ENCODE assay signal across 14 mouse cellular contexts in the genomic region with DNA sequence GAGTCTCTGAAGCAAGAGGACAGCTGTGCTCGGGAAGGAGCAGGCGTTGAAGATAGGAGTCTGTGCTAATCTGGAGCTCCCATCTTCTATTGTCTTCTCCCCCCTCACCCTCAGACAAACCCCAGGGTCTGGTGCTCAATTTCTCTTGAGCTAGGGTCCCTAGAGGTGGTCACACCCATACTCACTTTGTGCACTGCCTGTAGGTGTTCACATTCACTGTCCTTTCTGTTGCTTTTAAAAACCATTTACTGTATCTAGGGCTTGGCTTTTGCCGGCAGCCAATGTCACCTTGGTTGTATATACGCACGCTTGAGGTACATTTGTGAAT.
DNase-seq lines count a peak whose midpoint lies in the region; ATAC-seq and TF ChIP-seq lines count a peak whose summit lies in the region.
"Had no signal": no experiment of that assay in that cellular context is flagged by ENCODE, and none has a peak within 500 bp of the region (broad histone marks: within the 10 kb centered on the region; RNA-seq: fewer than 3 reads in every experiment).

No protein-coding gene starts in this region.

- H3K4me1 ChIP-seq in embryonic facial prominence, embryonic 12.5 days: peaks cover 11% of the 10 kb centered on the region
- H3K4me1 ChIP-seq in embryonic facial prominence, embryonic 10.5 days: peaks cover 27% of the 10 kb centered on the region
- peaks cover 21% of the 10 kb centered on the region for H3K4me1 ChIP-seq in kidney, adult 2 months (ENCODE audit: control insufficient read depth, insufficient read depth, low read length)
- peaks cover 31% of the 10 kb centered on the region for H3K4me1 ChIP-seq in E14TG2a.4 (replicated peaks; ENCODE audit: low read depth, low read length)
- 0 out of 2 replicates have a peak, but pooled peaks cover 2% of the 10 kb centered on the region for H3K4me1 ChIP-seq in liver, embryonic 11.5 days (replicated peaks; ENCODE audit: control insufficient read depth, insufficient read depth, low read length)
- H3K4me1 ChIP-seq: hindbrain, embryonic 15.5 days had no signal

- no peaks in the 10 kb centered on the region for H3K27me3 ChIP-seq in embryonic facial prominence, embryonic 12.5 days
- H3K27me3 ChIP-seq in embryonic facial prominence, embryonic 10.5 days (replicated peaks; ENCODE audit: low read depth, poor library complexity, severe bottlenecking): peaks cover 4% of the 10 kb centered on the region
- no peaks in the 10 kb centered on the region for H3K27me3 ChIP-seq in kidney, adult 2 months (replicated peaks; ENCODE audit: control insufficient read depth, insufficient read depth, low read length)
- no peaks in the 10 kb centered on the region for H3K27me3 ChIP-seq in E14TG2a.4 (ENCODE audit: insufficient read depth, low read length)
- no peaks in the 10 kb centered on the region for H3K27me3 ChIP-seq in liver, embryonic 11.5 days (replicated peaks; ENCODE audit: control insufficient read depth, insufficient read depth, low read length)
- H3K27me3 ChIP-seq: hindbrain, embryonic 15.5 days had no signal

- no peak for TF ChIP-seq CTCF in kidney, adult 2 months (conservative IDR thresholded peaks at IDR 0.05; ENCODE audit: insufficient read depth, insufficient read length, low read depth, low read length)
- no peak for TF ChIP-seq CTCF in E14TG2a.4 (conservative IDR thresholded peaks at IDR 0.05; ENCODE audit: low read length)

- H3K4me3 ChIP-seq in embryonic facial prominence, embryonic 12.5 days: no peak overlapping the region
- H3K4me3 ChIP-seq in embryonic facial prominence, embryonic 10.5 days: no peak overlapping the region
- no peak overlapping the region for H3K4me3 ChIP-seq in kidney, adult 2 months (ENCODE audit: insufficient read depth, low read depth, low read length)
- peak overlapping the region; percentile 27; the same call in 1 of the 2 replicates for H3K4me3 ChIP-seq in E14TG2a.4 (replicated peaks; ENCODE audit: low read length)
- no peak overlapping the region for H3K4me3 ChIP-seq in liver, embryonic 11.5 days (ENCODE audit: low read depth, low read length)
- H3K4me3 ChIP-seq: hindbrain, embryonic 15.5 days; layer of hippocampus, adult 2 months had no signal

- WGBS in embryonic facial prominence, embryonic 12.5 days: 82% methylated on average over 5 of the region's 5 CpGs
- WGBS in embryonic facial prominence, embryonic 10.5 days: 87% methylated on average over 5 of the region's 5 CpGs
- 44% methylated on average over 5 of the region's 5 CpGs for WGBS in kidney, adult 2 months
- 76% methylated on average over 5 of the region's 5 CpGs for WGBS in liver, embryonic 11.5 days

- H3K9me3 ChIP-seq in embryonic facial prominence, embryonic 12.5 days: no peaks in the 10 kb centered on the region
- H3K9me3 ChIP-seq in embryonic facial prominence, embryonic 10.5 days: no peaks in the 10 kb centered on the region
- peaks cover 6% of the 10 kb centered on the region; the same call in 1 of the 2 replicates for H3K9me3 ChIP-seq in E14TG2a.4 (ENCODE audit: low read length)
- no peaks in the 10 kb centered on the region for H3K9me3 ChIP-seq in liver, embryonic 11.5 days (ENCODE audit: control insufficient read depth, low read length)
- H3K9me3 ChIP-seq: hindbrain, embryonic 15.5 days had no signal

- TF ChIP-seq POLR2A in kidney, adult 2 months (IDR thresholded peaks at IDR 0.05; ENCODE audit: low read depth, low read length): no peak

- no peak overlapping the region for H3K9ac ChIP-seq in embryonic facial prominence, embryonic 12.5 days
- no peak overlapping the region for H3K9ac ChIP-seq in liver, embryonic 11.5 days (ENCODE audit: low read depth, low read length)
- H3K9ac ChIP-seq: hindbrain, embryonic 15.5 days had no signal

- no peaks in the 10 kb centered on the region for H3K36me3 ChIP-seq in embryonic facial prominence, embryonic 12.5 days
- H3K36me3 ChIP-seq in embryonic facial prominence, embryonic 10.5 days (replicated peaks): no peaks in the 10 kb centered on the region
- no peaks in the 10 kb centered on the region for H3K36me3 ChIP-seq in kidney, adult 2 months (ENCODE audit: control insufficient read depth, insufficient read depth, low read length)
- no peaks in the 10 kb centered on the region for H3K36me3 ChIP-seq in E14TG2a.4 (ENCODE audit: insufficient read depth, low read length)
- H3K36me3 ChIP-seq in liver, embryonic 11.5 days (ENCODE audit: control insufficient read depth, insufficient read depth, low read length): no peaks in the 10 kb centered on the region
- H3K36me3 ChIP-seq: hindbrain, embryonic 15.5 days had no signal

- H3K4me2 ChIP-seq in embryonic facial prominence, embryonic 12.5 days (replicated peaks): no peak overlapping the region
- H3K4me2 ChIP-seq in liver, embryonic 11.5 days: no peak overlapping the region
- H3K4me2 ChIP-seq: hindbrain, embryonic 15.5 days had no signal

- no peak for ATAC-seq in embryonic facial prominence, embryonic 12.5 days (ENCODE audit: insufficient number of reproducible peaks, insufficient read depth, low FRiP score, low TSS enrichment)
- ATAC-seq in liver, embryonic 11.5 days (replicated peaks; ENCODE audit: low FRiP score): no peak
- ATAC-seq: forebrain, embryonic 16.5 days had no signal

- peak overlapping the region; percentile 8; the same call in 1 of the 2 replicates for H3K27ac ChIP-seq in embryonic facial prominence, embryonic 12.5 days
- H3K27ac ChIP-seq in embryonic facial prominence, embryonic 10.5 days (replicated peaks): no peak overlapping the region
- H3K27ac ChIP-seq in kidney, adult 2 months (ENCODE audit: insufficient read depth, low read depth, low read length): peak overlapping the region; percentile 77
- peak overlapping the region; percentile 4 for H3K27ac ChIP-seq in liver, embryonic 11.5 days (ENCODE audit: low read depth, low read length)
- H3K27ac ChIP-seq: hindbrain, embryonic 15.5 days; layer of hippocampus, adult 2 months; macrophage had no signal

- no peak for DNase-seq in embryonic facial prominence, embryonic 10.5 days (ENCODE audit: low spot score)
- peak; percentile 20 for DNase-seq in kidney, adult 2 months
- no peak for DNase-seq in kidney, adult 18-20 months
- DNase-seq in liver, embryonic 11.5 days (ENCODE audit: low spot score): no peak
- DNase-seq in spleen, postnatal 10 days (ENCODE audit: low spot score in 2 of 2): no peak
- no peak for DNase-seq in frontal cortex, postnatal 36 days (ENCODE audit: low spot score in 2 of 2)
- DNase-seq: right cerebral cortex, adult 18-20 months; thymus, adult 2 months had no signal
